14 mouse cellular contexts compared by ENCODE assay signal in genomic region chr9:72197331-72197732, GRCm38 (mm10).
A peak's percentile ranks its signal among the peaks of the same experiment; 100 is the strongest.
DNase-seq lines count a peak whose midpoint lies in the region; ATAC-seq and TF ChIP-seq lines count a peak whose summit lies in the region.
"Had no signal": no experiment of that assay in that cellular context is flagged by ENCODE, and none has a peak within 500 bp of the region (broad histone marks: within the 10 kb centered on the region; RNA-seq: fewer than 3 reads in every experiment).

No protein-coding gene starts in this region.

- peak overlapping the region; percentile 69 for H3K27ac ChIP-seq in gastrocnemius, adult 2 months
- H3K27ac ChIP-seq in hindbrain, embryonic 16.5 days (ENCODE audit: low read depth, low read length): no peak overlapping the region
- H3K27ac ChIP-seq: limb, embryonic 15.5 days had no signal

- intact Hi-C loops in gastrocnemius, adult 2 months (cut with DNase I): no loop called here
- intact Hi-C loops in gastrocnemius, postnatal 36 days (cut with DNase I): no loop called here

- H3K4me3 ChIP-seq in gastrocnemius, adult 2 months: peak overlapping the region; percentile 44
- H3K4me3 ChIP-seq in hindbrain, embryonic 16.5 days (ENCODE audit: low read length): no peak overlapping the region
- H3K4me3 ChIP-seq: limb, embryonic 15.5 days had no signal

- peak; percentile 61 for DNase-seq in gastrocnemius, adult 2 months
- no peak for DNase-seq in gastrocnemius, postnatal 4 days (ENCODE audit: low spot score in 2 of 2)
- DNase-seq in lung, postnatal 10 days: peak; percentile 13
- DNase-seq in lung, postnatal 36 days: no peak
- peak; percentile 13 to 22 for DNase-seq in gastrocnemius, postnatal 36 days
- DNase-seq in right cerebral cortex, postnatal 25 days: peak; percentile 34
- DNase-seq: cerebellum, adult 11-12 months; retina, postnatal 1 day; thymus, adult 18-20 months had no signal

- no peaks in the 10 kb centered on the region for H3K9me3 ChIP-seq in hindbrain, embryonic 16.5 days (ENCODE audit: control insufficient read depth, low read length)
- H3K9me3 ChIP-seq: limb, embryonic 15.5 days had no signal

- no peaks in the 10 kb centered on the region for H3K27me3 ChIP-seq in hindbrain, embryonic 16.5 days (replicated peaks; ENCODE audit: control insufficient read depth, insufficient read depth, low read length)
- H3K27me3 ChIP-seq: limb, embryonic 15.5 days had no signal

- no peak overlapping the region for H3K9ac ChIP-seq in hindbrain, embryonic 16.5 days (ENCODE audit: low read depth, low read length)
- H3K9ac ChIP-seq: limb, embryonic 15.5 days had no signal

- ATAC-seq in hindbrain, embryonic 16.5 days: no peak
- ATAC-seq in CD4-positive, CD25-positive, alpha-beta regulatory T cell, adult 4 months: no peak
- ATAC-seq: forebrain, embryonic 14.5 days; midbrain, embryonic 16.5 days had no signal

- TF ChIP-seq CTCF in gastrocnemius, adult 2 months (IDR thresholded peaks at IDR 0.05): no peak

- H3K4me1 ChIP-seq in hindbrain, embryonic 16.5 days (ENCODE audit: control insufficient read depth, insufficient read depth, low read depth, low read length): peaks cover 3% of the 10 kb centered on the region; the same call in 1 of the 2 replicates

- WGBS in hindbrain, embryonic 16.5 days: 73% methylated on average over 11 of the region's 11 CpGs

- no peak overlapping the region for H3K4me2 ChIP-seq in hindbrain, embryonic 16.5 days (ENCODE audit: low read length)
- H3K4me2 ChIP-seq: limb, embryonic 15.5 days had no signal

- H3K36me3 ChIP-seq in hindbrain, embryonic 16.5 days (ENCODE audit: control insufficient read depth, insufficient read depth, low read length): no peaks in the 10 kb centered on the region
- H3K36me3 ChIP-seq: limb, embryonic 15.5 days had no signal

Comparison
In these comparisons a context has a peak if more than half of its experiments do, and no peak if none do; other contexts are left out.
1. DNase-seq: peak in gastrocnemius, adult 2 months (single experiment), lung, postnatal 10 days (single experiment), gastrocnemius, postnatal 36 days (2 of 2) and right cerebral cortex, postnatal 25 days (single experiment); none in gastrocnemius, postnatal 4 days (0 of 2) and lung, postnatal 36 days (single experiment).